Mouse (Mus musculus) kidney, embryonic 16.5 days (tissue): ENCODE results near the gene Dmrt1. TPM values are rescaled to one million over a fixed set of nuclear protein-coding genes. Genes with fewer than 3 reads are reported as not detected.

Source experiments
- ATAC-seq: fragments of 200-750 bp; cut with Nextera tagmentation; 2 replicates; pipeline ENCODE4 v1.8.0; 2017; ENCODE audit warnings: moderate TSS enrichment; ENCODE audit not compliant: low FRiP score, low TSS enrichment
- H3K27ac ChIP-seq: fragments of 300-500 bp; sonication (generic); 2 replicates; pipeline ENCODE4 v1.5.1; 2014; ENCODE audit warnings: low read length
- H3K27me3 ChIP-seq: fragments of 300-500 bp; sonication (generic); 2 replicates; pipeline ENCODE4 v1.6.1; 2014; ENCODE audit warnings: low read length, control low read depth, mixed read lengths; ENCODE audit not compliant: insufficient read depth
- H3K36me3 ChIP-seq: fragments of 300-500 bp; sonication (generic); 2 replicates; pipeline ENCODE4 v1.6.1; 2014; ENCODE audit warnings: low read length, control low read depth, mixed read lengths; ENCODE audit not compliant: insufficient read depth
- H3K4me1 ChIP-seq: fragments of 300-500 bp; sonication (generic); 2 replicates; pipeline ENCODE4 v1.6.1; 2014; ENCODE audit warnings: low read length, control low read depth, mixed read lengths; ENCODE audit not compliant: insufficient read depth
- H3K4me2 ChIP-seq: fragments of 300-500 bp; sonication (generic); replicated peaks from 2 replicates; pipeline ENCODE4 v1.6.1; 2014; ENCODE audit warnings: low read depth, low read length
- H3K4me3 ChIP-seq: fragments of 300-500 bp; sonication (generic); 2 replicates; pipeline ENCODE4 v1.5.1; 2014; ENCODE audit warnings: mild to moderate bottlenecking, low read length
- H3K9ac ChIP-seq: fragments of 300-500 bp; sonication (generic); replicated peaks from 2 replicates; pipeline ENCODE4 v1.6.1; 2014; ENCODE audit warnings: low read length
- H3K9me3 ChIP-seq: fragments of 300-500 bp; sonication (generic); 2 replicates; pipeline ENCODE4 v1.6.1; 2016; ENCODE audit warnings: low read length, control low read depth
- WGBS: fragments of 180-500 bp; shearing (Covaris S2); extraction: QIAGEN DNeasy Blood & Tissue Kit; methylation state at CpG from one replicate; pipeline ENCODE4 v1.1.7; 2014; 5-methylcytosine and 5-hydroxymethylcytosine counted together
- polyA plus RNA-seq: library from polyadenylated mRNA; unstranded; fragments of >200 nt; fragmentation: Nextera tagmentation; extraction: Ambion mirVana; gene quantifications from 2 replicates; pipeline ENCODE4 v1.2.1, GENCODE M21; 2015

Dmrt1 gene
- polyA plus RNA-seq, 1 experiment from 2014 or later = not detected

DNA sequence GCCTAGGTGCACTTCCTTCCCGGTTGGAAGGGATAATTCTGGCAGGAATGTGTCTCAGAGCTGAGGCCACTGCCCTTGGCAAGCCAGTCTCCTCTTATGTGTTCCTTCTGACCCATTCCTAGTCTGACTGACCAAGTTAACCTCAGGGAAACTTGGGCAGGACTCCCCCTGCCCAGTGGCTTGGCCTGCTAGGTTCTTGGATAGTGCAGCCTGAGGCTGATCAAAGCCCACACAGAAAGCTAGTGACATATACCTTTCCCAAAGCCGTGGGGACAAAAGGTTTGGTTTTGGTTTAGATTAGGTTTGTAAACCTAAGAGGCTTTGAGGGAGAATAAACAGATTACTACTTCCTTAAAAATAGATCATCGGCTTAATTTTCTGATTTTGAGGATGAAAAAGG is 141.7 kb downstream of the Dmrt1 start:
- peaks cover 3% of the 10 kb centered on the region; the same call in 1 of the 2 replicates for H3K9me3 ChIP-seq
- peaks cover 9% of the 10 kb centered on the region; the same call in 1 of the 2 replicates for H3K27me3 ChIP-seq
- H3K4me2 ChIP-seq = no peak overlapping the region
- no peak for ATAC-seq
- H3K27ac ChIP-seq = no peak overlapping the region
- no peak overlapping the region for H3K9ac ChIP-seq
- H3K4me1 ChIP-seq = no peaks in the 10 kb centered on the region
- H3K4me3 ChIP-seq = no peak overlapping the region
- no peaks in the 10 kb centered on the region for H3K36me3 ChIP-seq
- 77% methylated on average over 3 of the region's 3 CpGs for WGBS

DNA sequence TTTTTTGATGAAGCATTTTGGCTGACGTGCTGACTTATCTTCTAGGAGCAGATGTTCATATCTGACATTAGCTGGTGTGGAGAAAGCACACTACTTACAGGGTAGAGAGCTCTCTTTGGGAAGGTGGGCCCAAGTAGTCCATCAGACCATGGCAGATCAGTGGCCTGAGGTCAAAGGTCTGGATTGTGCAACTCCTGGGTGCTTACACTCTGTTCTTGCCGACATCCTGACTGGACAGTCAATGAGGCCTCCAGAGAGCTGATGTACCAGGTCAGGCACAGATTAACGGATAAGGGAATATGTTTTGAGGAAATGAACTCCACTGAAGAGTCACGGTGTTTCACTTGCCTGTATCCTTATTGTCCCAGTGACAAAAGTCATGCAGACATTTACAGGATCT is 143.3 kb downstream of the Dmrt1 start:
- H3K9me3 ChIP-seq = no peaks in the 10 kb centered on the region
- no peaks in the 10 kb centered on the region for H3K4me1 ChIP-seq
- H3K9ac ChIP-seq = no peak overlapping the region
- H3K36me3 ChIP-seq = no peaks in the 10 kb centered on the region
- no peak overlapping the region for H3K4me3 ChIP-seq
- peaks cover 16% of the 10 kb centered on the region; the same call in 1 of the 2 replicates for H3K27me3 ChIP-seq
- WGBS = 54% methylated on average over 4 of the region's 4 CpGs
- no peak overlapping the region for H3K4me2 ChIP-seq
- no peak overlapping the region for H3K27ac ChIP-seq
- ATAC-seq = no peak

DNA sequence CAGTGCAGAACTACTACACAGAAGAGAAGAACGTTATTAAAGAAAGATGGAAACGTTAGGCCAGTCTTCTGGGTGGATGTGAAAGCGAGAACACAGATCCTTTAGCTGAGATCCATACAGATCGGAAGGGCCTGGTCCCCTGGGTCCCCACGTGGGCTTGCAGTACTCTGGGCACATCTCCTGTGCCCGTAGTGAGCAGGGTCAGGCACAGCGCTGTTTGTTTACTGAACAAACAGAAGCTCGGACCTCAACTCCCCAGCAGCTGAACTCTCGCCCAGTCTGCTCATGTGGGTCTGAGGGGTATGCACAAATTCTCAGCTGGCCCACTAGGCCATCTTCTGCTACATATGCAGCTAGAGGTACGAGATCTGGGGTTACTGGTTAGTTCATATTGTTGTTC is 145.1 kb downstream of the Dmrt1 start:
- WGBS = 46% methylated on average over 10 of the region's 10 CpGs
- ATAC-seq = no peak
- H3K4me3 ChIP-seq = no peak overlapping the region
- H3K9ac ChIP-seq = no peak overlapping the region
- H3K27me3 ChIP-seq = peaks cover 20% of the 10 kb centered on the region
- no peak overlapping the region for H3K27ac ChIP-seq
- no peaks in the 10 kb centered on the region for H3K9me3 ChIP-seq
- no peaks in the 10 kb centered on the region for H3K4me1 ChIP-seq
- no peaks in the 10 kb centered on the region for H3K36me3 ChIP-seq
- no peak overlapping the region for H3K4me2 ChIP-seq

DNA sequence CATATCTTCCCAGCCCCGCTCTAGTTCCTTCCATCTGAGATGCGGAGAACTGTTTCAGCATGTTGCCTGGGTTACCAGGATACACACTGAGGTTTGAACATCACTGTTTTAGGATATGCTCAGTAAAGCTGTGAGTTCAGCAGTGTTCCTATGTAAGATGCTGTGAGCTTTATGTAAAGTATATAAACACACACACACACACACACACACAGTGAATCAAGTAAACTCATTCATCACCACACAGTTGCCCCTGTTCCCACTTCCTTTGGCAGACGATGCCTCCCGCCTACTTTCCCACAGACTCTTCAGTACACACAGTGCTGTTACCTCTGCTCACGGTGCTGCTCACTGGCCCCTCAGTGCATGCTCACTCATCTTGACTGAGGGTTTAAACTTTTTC is 147.1 kb downstream of the Dmrt1 start:
- Histone ChIP-seq H3K9me3 (no peaks in the 10 kb centered on the region), H3K4me3 (no peak overlapping the region), H3K27ac (no peak overlapping the region), H3K36me3 (no peaks in the 10 kb centered on the region), H3K4me1 (no peaks in the 10 kb centered on the region), H3K9ac (no peak overlapping the region), H3K4me2 (no peak overlapping the region), H3K27me3 (peaks cover 24% of the 10 kb centered on the region)
- WGBS = 70% methylated on average over 5 of the region's 5 CpGs
- ATAC-seq = no peak

Other genes with a start within 250 kb of the Dmrt1 start
- gene Dmrt3, start 104.7 kb downstream of the Dmrt1 start, polyA plus RNA-seq = not detected in 2 replicates
- 2.4 and 3.5 TPM in 2 replicates for gene Dmrt2, start 166.8 kb downstream of the Dmrt1 start, polyA plus RNA-seq